Mouse (Mus musculus): ENCODE results near the gene Gm6657. TPM values are rescaled to one million over a fixed set of nuclear protein-coding genes. Genes with fewer than 3 reads are reported as not detected.

The Gm6657 gene
- polyA plus RNA-seq, 1 experiment: 17.2 TPM

GRCm38 (mm10) chr12:78203646-78204045 lies 9.6 kb downstream of the Gm6657 start:
- TF ChIP-seq CTCF (IDR thresholded peaks at IDR 0.05; ENCODE audit: control insufficient read depth, insufficient read depth, insufficient replicate concordance, low read depth, low read length): no peak
- no peak for TF ChIP-seq POLR2A (IDR thresholded peaks at IDR 0.05; ENCODE audit: control insufficient read depth, low read depth, low read length)
- Histone ChIP-seq H3K27ac (ENCODE audit: control insufficient read depth, insufficient read depth, low read depth, low read length) (no peak overlapping the region), H3K36me3 (ENCODE audit: control insufficient read depth, insufficient read depth, low read length) (no peaks in the 10 kb centered on the region), H3K27me3 (ENCODE audit: control insufficient read depth, insufficient read depth, low read length) (no peaks in the 10 kb centered on the region), H3K4me3 (ENCODE audit: control insufficient read depth, low read depth, low read length) (no peak overlapping the region), H3K4me1 (ENCODE audit: control insufficient read depth, insufficient read depth, low read length) (no peaks in the 10 kb centered on the region)

GRCm38 (mm10) chr12:78205915-78206570 lies 12.0 kb downstream of the Gm6657 start:
- H3K27me3 ChIP-seq (ENCODE audit: control insufficient read depth, insufficient read depth, low read length): no peaks in the 10 kb centered on the region
- H3K36me3 ChIP-seq (ENCODE audit: control insufficient read depth, insufficient read depth, low read length): no peaks in the 10 kb centered on the region
- no peak overlapping the region for H3K4me3 ChIP-seq (ENCODE audit: control insufficient read depth, low read depth, low read length)
- no peak overlapping the region for H3K27ac ChIP-seq (ENCODE audit: control insufficient read depth, insufficient read depth, low read depth, low read length)
- TF ChIP-seq CTCF (IDR thresholded peaks at IDR 0.05; ENCODE audit: control insufficient read depth, insufficient read depth, insufficient replicate concordance, low read depth, low read length): no peak
- TF ChIP-seq POLR2A (IDR thresholded peaks at IDR 0.05; ENCODE audit: control insufficient read depth, low read depth, low read length): no peak
- no peaks in the 10 kb centered on the region for H3K4me1 ChIP-seq (ENCODE audit: control insufficient read depth, insufficient read depth, low read length)

- H3K4me3 ChIP-seq (ENCODE audit: control insufficient read depth, low read depth, low read length): no peak overlapping the region
- H3K27ac ChIP-seq (ENCODE audit: control insufficient read depth, insufficient read depth, low read depth, low read length): no peak overlapping the region
- no peaks in the 10 kb centered on the region for H3K27me3 ChIP-seq (ENCODE audit: control insufficient read depth, insufficient read depth, low read length)
- TF ChIP-seq CTCF (IDR thresholded peaks at IDR 0.05; ENCODE audit: control insufficient read depth, insufficient read depth, insufficient replicate concordance, low read depth, low read length) (no peak), POLR2A (IDR thresholded peaks at IDR 0.05; ENCODE audit: control insufficient read depth, low read depth, low read length) (no peak)
- H3K36me3 ChIP-seq (ENCODE audit: control insufficient read depth, insufficient read depth, low read length): no peaks in the 10 kb centered on the region
- H3K4me1 ChIP-seq (ENCODE audit: control insufficient read depth, insufficient read depth, low read length): no peaks in the 10 kb centered on the region
These were observed 12.5 kb downstream of the Gm6657 start for GRCm38 (mm10) chr12:78206571-78206960.

- Histone ChIP-seq H3K4me1 (ENCODE audit: control insufficient read depth, insufficient read depth, low read length) (no peaks in the 10 kb centered on the region), H3K4me3 (ENCODE audit: control insufficient read depth, low read depth, low read length) (no peak overlapping the region), H3K36me3 (ENCODE audit: control insufficient read depth, insufficient read depth, low read length) (no peaks in the 10 kb centered on the region), H3K27me3 (ENCODE audit: control insufficient read depth, insufficient read depth, low read length) (no peaks in the 10 kb centered on the region), H3K27ac (ENCODE audit: control insufficient read depth, insufficient read depth, low read depth, low read length) (no peak overlapping the region)
- no peak for TF ChIP-seq POLR2A (IDR thresholded peaks at IDR 0.05; ENCODE audit: control insufficient read depth, low read depth, low read length)
- no peak for TF ChIP-seq CTCF (IDR thresholded peaks at IDR 0.05; ENCODE audit: control insufficient read depth, insufficient read depth, insufficient replicate concordance, low read depth, low read length)
These were observed 15.8 kb downstream of the Gm6657 start for GRCm38 (mm10) chr12:78209856-78210255.

GRCm38 (mm10) chr12:78215490-78215889 lies 21.4 kb downstream of the Gm6657 start:
- Histone ChIP-seq H3K27ac (ENCODE audit: control insufficient read depth, insufficient read depth, low read depth, low read length) (no peak overlapping the region), H3K27me3 (ENCODE audit: control insufficient read depth, insufficient read depth, low read length) (no peaks in the 10 kb centered on the region), H3K4me3 (ENCODE audit: control insufficient read depth, low read depth, low read length) (no peak overlapping the region), H3K4me1 (ENCODE audit: control insufficient read depth, insufficient read depth, low read length) (no peaks in the 10 kb centered on the region), H3K36me3 (ENCODE audit: control insufficient read depth, insufficient read depth, low read length) (no peaks in the 10 kb centered on the region)
- no peak for TF ChIP-seq CTCF (IDR thresholded peaks at IDR 0.05; ENCODE audit: control insufficient read depth, insufficient read depth, insufficient replicate concordance, low read depth, low read length)

- H3K36me3 ChIP-seq (ENCODE audit: control insufficient read depth, insufficient read depth, low read length): no peaks in the 10 kb centered on the region
- H3K4me1 ChIP-seq (ENCODE audit: control insufficient read depth, insufficient read depth, low read length): no peaks in the 10 kb centered on the region
- no peaks in the 10 kb centered on the region for H3K27me3 ChIP-seq (ENCODE audit: control insufficient read depth, insufficient read depth, low read length)
- no peak overlapping the region for H3K4me3 ChIP-seq (ENCODE audit: control insufficient read depth, low read depth, low read length)
- no peak for TF ChIP-seq CTCF (IDR thresholded peaks at IDR 0.05; ENCODE audit: control insufficient read depth, insufficient read depth, insufficient replicate concordance, low read depth, low read length)
- TF ChIP-seq POLR2A (IDR thresholded peaks at IDR 0.05; ENCODE audit: control insufficient read depth, low read depth, low read length): no peak
- no peak overlapping the region for H3K27ac ChIP-seq (ENCODE audit: control insufficient read depth, insufficient read depth, low read depth, low read length)
These were observed 25.3 kb downstream of the Gm6657 start for GRCm38 (mm10) chr12:78219191-78219825.

GRCm38 (mm10) chr12:78225707-78226518 lies 31.9 kb downstream of the Gm6657 start, which contains the start of gene Gphn:
Gene Gphn, plus strand, starts transcription at chr12:78226379.
- peak; percentile 13; the same call in 1 of the 2 replicates for TF ChIP-seq CTCF (IDR thresholded peaks at IDR 0.05; ENCODE audit: control insufficient read depth, insufficient read depth, insufficient replicate concordance, low read depth, low read length)
- peak; percentile 64 for TF ChIP-seq POLR2A (IDR thresholded peaks at IDR 0.05; ENCODE audit: control insufficient read depth, low read depth, low read length)
- Histone ChIP-seq H3K27me3 (ENCODE audit: control insufficient read depth, insufficient read depth, low read length) (no peaks in the 10 kb centered on the region), H3K27ac (ENCODE audit: control insufficient read depth, insufficient read depth, low read depth, low read length) (peak within 1 kb of the TSS; percentile 96), H3K4me3 (ENCODE audit: control insufficient read depth, low read depth, low read length) (peak within 1 kb of the TSS; percentile 96), H3K4me1 (ENCODE audit: control insufficient read depth, insufficient read depth, low read length) (no peaks in the 10 kb centered on the region), H3K36me3 (ENCODE audit: control insufficient read depth, insufficient read depth, low read length) (no peaks in the 10 kb centered on the region)

Data from testis, adult 2 months (tissue).